Comparison of ENCODE assay signal across 24 mouse cellular contexts in the genomic region with DNA sequence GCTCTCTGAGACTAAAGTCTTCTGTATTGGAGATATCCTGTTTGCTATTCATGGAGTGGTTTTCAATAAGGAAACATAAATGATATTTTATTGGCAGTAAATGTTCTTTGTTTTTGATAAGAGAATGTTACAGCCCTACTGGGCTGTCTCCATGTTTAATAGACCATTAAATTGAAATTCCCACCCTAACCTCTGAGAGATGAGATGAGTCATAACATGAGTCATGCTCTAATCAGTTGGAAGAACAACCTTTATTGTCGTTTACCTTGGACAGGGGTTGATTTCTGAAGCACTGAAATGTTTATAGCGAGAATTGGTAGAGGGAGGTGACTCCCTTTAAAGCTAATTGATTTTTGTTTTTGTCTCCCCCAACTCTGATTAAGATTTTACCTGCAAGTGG. TPM values are rescaled to one million over a fixed set of nuclear protein-coding genes. Genes with fewer than 3 reads are reported as not detected.
DNase-seq lines count a peak whose midpoint lies in the region; ATAC-seq lines count a peak whose summit lies in the region.
"Had no signal": no experiment of that assay in that cellular context is flagged by ENCODE, and none has a peak within 500 bp of the region (broad histone marks: within the 10 kb centered on the region; RNA-seq: fewer than 3 reads in every experiment).

No protein-coding gene starts in this region.

- H3K27me3 ChIP-seq in intestine, embryonic 16.5 days (replicated peaks; ENCODE audit: control insufficient read depth, insufficient read depth, low read length), result no peaks in the 10 kb centered on the region
- H3K27me3 ChIP-seq: CH12.LX; embryonic facial prominence, embryonic 12.5 days; forebrain, embryonic 13.5 days; forebrain, embryonic 15.5 days had no signal

- peak; percentile 92 for ATAC-seq in intestine, embryonic 16.5 days
- ATAC-seq: CD4-positive, CD25-positive, alpha-beta regulatory T cell, adult 4 months; forebrain, embryonic 13.5 days; forebrain, embryonic 15.5 days; forebrain, postnatal 0 days had no signal

- WGBS in intestine, embryonic 16.5 days, result 51% methylated on average over 2 of the region's 2 CpGs
- 16% methylated on average over 2 of the region's 2 CpGs for WGBS in large intestine, adult 2 months

- no peaks in the 10 kb centered on the region for H3K4me1 ChIP-seq in intestine, embryonic 16.5 days (ENCODE audit: control insufficient read depth, insufficient read depth, low read length)
- H3K4me1 ChIP-seq: embryonic facial prominence, embryonic 10.5 days; embryonic facial prominence, embryonic 12.5 days; forebrain, embryonic 13.5 days; forebrain, embryonic 15.5 days had no signal

- peak; percentile 63 for DNase-seq in 3T3-L1 (ENCODE audit: low read depth, low spot score)
- peak; percentile 57 for DNase-seq in Muller cell, postnatal 12 days (ENCODE audit: inconsistent ontology term)
- peak; percentile 45 for DNase-seq in large intestine, adult 2 months (ENCODE audit: low read depth, low spot score)
- no peak for DNase-seq in frontal cortex, adult 2 months (ENCODE audit: extremely low spot score in 1 of 2, low spot score in 1 of 2)
- DNase-seq in gastrocnemius, adult 8-10 months (ENCODE audit: low spot score in 2 of 2), result no peak
- DNase-seq in testis, postnatal 10 days (ENCODE audit: low spot score), result no peak
- DNase-seq: adrenal gland, adult 2 months; adrenal gland, postnatal 10 days; adrenal gland, postnatal 25 days; B cell, adult 2 months; cerebellum, adult 11 months; cerebellum, adult 18-20 months; cerebellum, adult 8-10 months; cerebellum, postnatal 10 days; cerebellum, postnatal 25 days; forebrain, postnatal 0 days had no signal

- no peaks in the 10 kb centered on the region for H3K9me3 ChIP-seq in intestine, embryonic 16.5 days (ENCODE audit: control insufficient read depth, low read length)
- H3K9me3 ChIP-seq: embryonic facial prominence, embryonic 10.5 days; embryonic facial prominence, embryonic 12.5 days; forebrain, embryonic 13.5 days; forebrain, embryonic 15.5 days; G1E had no signal

- no peaks in the 10 kb centered on the region for H3K36me3 ChIP-seq in intestine, embryonic 16.5 days (ENCODE audit: control insufficient read depth, insufficient read depth, low read length)
- H3K36me3 ChIP-seq: embryonic facial prominence, embryonic 10.5 days; embryonic facial prominence, embryonic 12.5 days; forebrain, embryonic 15.5 days had no signal

- no peak overlapping the region for H3K27ac ChIP-seq in intestine, embryonic 16.5 days (ENCODE audit: low read length)
- H3K27ac ChIP-seq: embryonic facial prominence, embryonic 10.5 days; embryonic facial prominence, embryonic 12.5 days; forebrain, embryonic 13.5 days; forebrain, embryonic 15.5 days had no signal

- no peak overlapping the region for H3K4me3 ChIP-seq in intestine, embryonic 16.5 days (ENCODE audit: low read length)
- H3K4me3 ChIP-seq: embryonic facial prominence, embryonic 10.5 days; embryonic facial prominence, embryonic 12.5 days; forebrain, embryonic 13.5 days; forebrain, embryonic 15.5 days had no signal

- H3K9ac ChIP-seq in intestine, embryonic 16.5 days (ENCODE audit: low read depth, low read length), result no peak overlapping the region
- H3K9ac ChIP-seq: embryonic facial prominence, embryonic 12.5 days; forebrain, embryonic 13.5 days; forebrain, embryonic 15.5 days; forebrain, postnatal 0 days had no signal

- no peak overlapping the region for H3K4me2 ChIP-seq in intestine, embryonic 16.5 days (ENCODE audit: low read depth, low read length)
- H3K4me2 ChIP-seq: embryonic facial prominence, embryonic 12.5 days; forebrain, embryonic 13.5 days; forebrain, embryonic 15.5 days had no signal

RNA-seq across cellular contexts. Expression of gene Sytl5, which starts 24.1 kb away (rescaled TPM):
- polyA plus RNA-seq in intestine, embryonic 16.5 days (2015; fragmentation: Nextera tagmentation; extraction: Ambion mirVana), result 1.3 and 1.4 TPM in 2 replicates
- polyA plus RNA-seq in large intestine, adult 2 months (2012; rRNA removed), result 0.21 and 0.41 TPM in 2 replicates
- 0.58 and 0.67 TPM in 2 replicates for polyA plus RNA-seq in frontal cortex, adult 2 months (2012; rRNA removed)
- total RNA-seq in gastrocnemius, adult 8-10 months (2022), result under 1 TPM in 1 of 4 experiments, not detected in 3; 0.35 TPM
- polyA plus RNA-seq: CD4-positive, CD25-positive, alpha-beta regulatory T cell, adult 4 months had no signal

Comparison
In these comparisons a context has a peak if more than half of its experiments do, and no peak if none do; other contexts are left out.
1. DNase-seq: peak in 3T3-L1 (single experiment), Muller cell, postnatal 12 days (single experiment) and large intestine, adult 2 months (single experiment); none in frontal cortex, adult 2 months (0 of 2), gastrocnemius, adult 8-10 months (0 of 2) and testis, postnatal 10 days (single experiment).